Mouse (Mus musculus): ENCODE measurements at regions not wholly inside any gene's neighbourhood (a gene's known extent, or its start where the extent isn't known, plus 50 kb on each side); places are given as distances from the start of the nearest gene placed in this dataset.

DNA sequence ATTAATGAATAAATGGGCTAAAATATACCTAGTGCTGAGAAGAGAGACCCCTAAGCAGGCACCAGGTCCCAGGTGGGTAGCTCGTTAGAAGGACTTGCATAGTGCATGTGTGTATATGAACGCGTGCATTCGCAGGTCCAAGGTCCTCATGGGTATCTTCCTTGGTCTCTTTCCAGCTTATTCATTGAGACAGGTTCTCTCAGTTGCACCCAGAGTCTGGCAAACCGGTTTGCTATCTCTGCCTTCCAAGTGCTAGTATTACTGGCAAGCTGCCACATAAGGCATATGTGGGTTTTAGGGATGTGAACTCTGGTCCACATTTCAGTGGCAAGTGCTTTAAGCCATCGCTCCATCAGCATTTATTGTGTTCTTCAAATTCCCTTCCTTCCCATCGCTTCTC is 818.3 kb upstream of the Car8 start:
- no peak for TF ChIP-seq CTCF (IDR thresholded peaks at IDR 0.05; ENCODE audit: low read depth)
- no peak for TF ChIP-seq EP300 (optimal IDR thresholded peaks at IDR 0.05)

Data from stomach, postnatal 0 days (tissue).